Mouse (Mus musculus) stomach, embryonic 14.5 days (tissue): ENCODE data around the gene Ppp2r2c. TPM values are rescaled to one million over a fixed set of nuclear protein-coding genes. Genes with fewer than 3 reads are reported as not detected.

Experiments used
- ATAC-seq: fragments of 200-750 bp; cut with Nextera tagmentation; 2 replicates; pipeline ENCODE4 v1.8.0; 2017; ENCODE audit warnings: low read depth, moderate TSS enrichment; ENCODE audit not compliant: insufficient number of reproducible peaks, insufficient read depth, low FRiP score
- H3K27ac ChIP-seq: fragments of 300-500 bp; sonication (generic); 2 replicates; pipeline ENCODE4 v1.5.1; 2014; ENCODE audit warnings: mild to moderate bottlenecking, low read length, moderate library complexity, mixed read lengths
- H3K27me3 ChIP-seq: fragments of 300-500 bp; sonication (generic); 2 replicates; pipeline ENCODE4 v1.6.1; 2014; ENCODE audit warnings: low read length, control low read depth, mixed read lengths; ENCODE audit not compliant: control insufficient read depth, insufficient read depth
- H3K36me3 ChIP-seq: fragments of 300-500 bp; sonication (generic); 2 replicates; pipeline ENCODE4 v1.6.1; 2014; ENCODE audit warnings: mild to moderate bottlenecking, control low read depth, low read length, moderate library complexity, mixed read lengths; ENCODE audit not compliant: control insufficient read depth, insufficient read depth
- H3K4me1 ChIP-seq: fragments of 300-500 bp; sonication (generic); 2 replicates; pipeline ENCODE4 v1.6.1; 2014; ENCODE audit warnings: low read length, control low read depth, mixed read lengths; ENCODE audit not compliant: control insufficient read depth, insufficient read depth
- H3K4me2 ChIP-seq: fragments of 300-500 bp; sonication (generic); replicated peaks from 2 replicates; pipeline ENCODE4 v1.6.1; 2014; ENCODE audit warnings: low read depth, low read length, control low read depth
- H3K4me3 ChIP-seq: fragments of 300-500 bp; sonication (generic); 2 replicates; pipeline ENCODE4 v1.5.1; 2014; ENCODE audit warnings: low read depth, low read length, control low read depth
- H3K9ac ChIP-seq: fragments of 300-500 bp; sonication (generic); replicated peaks from 2 replicates; pipeline ENCODE4 v1.6.1; 2014; ENCODE audit warnings: low read depth, mild to moderate bottlenecking, control low read depth, low read length, moderate library complexity, mixed read lengths
- H3K9me3 ChIP-seq: fragments of 300-500 bp; sonication (generic); 2 replicates; pipeline ENCODE4 v1.6.1; 2016; ENCODE audit warnings: low read depth, low read length, control low read depth; ENCODE audit not compliant: control insufficient read depth
- WGBS: fragments of 180-500 bp; shearing (Covaris S2); extraction: QIAGEN DNeasy Blood & Tissue Kit; methylation state at CpG from one replicate; pipeline ENCODE4 v1.1.7; 2014; 5-methylcytosine and 5-hydroxymethylcytosine counted together
- polyA plus RNA-seq: library from polyadenylated mRNA; unstranded; fragments of >200 nt; fragmentation: Nextera tagmentation; extraction: Ambion mirVana; gene quantifications from 2 replicates; pipeline ENCODE4 v1.2.1, GENCODE M21; 2014

Ppp2r2c gene
- polyA plus RNA-seq, 1 experiment from 2014 or later, result 1.0 TPM

- Histone ChIP-seq H3K4me1 (no peaks in the 10 kb centered on the region), H3K27me3 (no peaks in the 10 kb centered on the region), H3K9me3 (no peaks in the 10 kb centered on the region), H3K36me3 (no peaks in the 10 kb centered on the region), H3K9ac (no peak overlapping the region), H3K4me3 (no peak overlapping the region), H3K4me2 (no peak overlapping the region), H3K27ac (no peak overlapping the region)
- WGBS, result 68% methylated on average over 2 of the region's 2 CpGs
- ATAC-seq, result no peak
Measured at GRCm38 (mm10) chr5:36839032-36839431, 29.3 kb upstream of the Ppp2r2c start.

- Histone ChIP-seq H3K27ac (no peak overlapping the region), H3K9ac (no peak overlapping the region), H3K36me3 (no peaks in the 10 kb centered on the region), H3K4me3 (no peak overlapping the region), H3K4me2 (no peak overlapping the region), H3K9me3 (no peaks in the 10 kb centered on the region), H3K4me1 (no peaks in the 10 kb centered on the region), H3K27me3 (no peaks in the 10 kb centered on the region)
- no peak for ATAC-seq
- 58% methylated on average over 8 of the region's 8 CpGs for WGBS
Measured at GRCm38 (mm10) chr5:36839602-36840001, 28.7 kb upstream of the Ppp2r2c start.

GRCm38 (mm10) chr5:36840092-36840491 is 28.2 kb upstream of the Ppp2r2c start:
- 78% methylated on average over 7 of the region's 7 CpGs for WGBS

GRCm38 (mm10) chr5:36841701-36842100 is 26.6 kb upstream of the Ppp2r2c start:
- H3K9ac ChIP-seq, result no peak overlapping the region
- H3K4me3 ChIP-seq, result no peak overlapping the region
- WGBS, result 51% methylated on average over 1 of the region's 1 CpGs
- no peaks in the 10 kb centered on the region for H3K27me3 ChIP-seq
- H3K27ac ChIP-seq, result no peak overlapping the region
- no peak overlapping the region for H3K4me2 ChIP-seq
- no peak for ATAC-seq
- no peaks in the 10 kb centered on the region for H3K9me3 ChIP-seq
- H3K4me1 ChIP-seq, result no peaks in the 10 kb centered on the region
- H3K36me3 ChIP-seq, result no peaks in the 10 kb centered on the region

More at GRCm38 (mm10) chr5:36840092-36840491, 28.2 kb upstream of the Ppp2r2c start:
- Histone ChIP-seq H3K9ac (no peak overlapping the region), H3K4me2 (no peak overlapping the region), H3K9me3 (no peaks in the 10 kb centered on the region), H3K4me1 (no peaks in the 10 kb centered on the region), H3K27ac (no peak overlapping the region), H3K27me3 (no peaks in the 10 kb centered on the region), H3K4me3 (no peak overlapping the region), H3K36me3 (no peaks in the 10 kb centered on the region)
- no peak for ATAC-seq

GRCm38 (mm10) chr5:36844490-36844889 is 23.8 kb upstream of the Ppp2r2c start:
- Histone ChIP-seq H3K27me3 (no peaks in the 10 kb centered on the region), H3K4me1 (no peaks in the 10 kb centered on the region), H3K27ac (no peak overlapping the region), H3K9ac (no peak overlapping the region), H3K9me3 (no peaks in the 10 kb centered on the region), H3K4me3 (no peak overlapping the region), H3K4me2 (no peak overlapping the region), H3K36me3 (no peaks in the 10 kb centered on the region)
- 83% methylated on average over 10 of the region's 10 CpGs for WGBS
- ATAC-seq, result no peak

- 29% methylated on average over 4 of the region's 4 CpGs for whole genome bisulfite sequencing
- H3K9me3 ChIP-seq, result no peaks in the 10 kb centered on the region
Measured at GRCm38 (mm10) chr5:36851572-36851971, 16.7 kb upstream of the Ppp2r2c start.

GRCm38 (mm10) chr5:36855180-36855579 is 13.1 kb upstream of the Ppp2r2c start:
- Histone ChIP-seq H3K27me3 (no peaks in the 10 kb centered on the region), H3K27ac (no peak overlapping the region), H3K36me3 (no peaks in the 10 kb centered on the region), H3K9ac (no peak overlapping the region), H3K9me3 (no peaks in the 10 kb centered on the region), H3K4me1 (no peaks in the 10 kb centered on the region), H3K4me3 (no peak overlapping the region), H3K4me2 (no peak overlapping the region)
- no peak for ATAC-seq
- 78% methylated on average over 3 of the region's 3 CpGs for WGBS

More at GRCm38 (mm10) chr5:36851572-36851971, 16.7 kb upstream of the Ppp2r2c start:
- Histone ChIP-seq H3K27ac (no peak overlapping the region), H3K4me3 (no peak overlapping the region), H3K4me1 (no peaks in the 10 kb centered on the region), H3K4me2 (no peak overlapping the region), H3K27me3 (no peaks in the 10 kb centered on the region), H3K9ac (no peak overlapping the region), H3K36me3 (no peaks in the 10 kb centered on the region)
- no peak for ATAC-seq

- H3K27ac ChIP-seq, result no peak overlapping the region
- no peaks in the 10 kb centered on the region for H3K9me3 ChIP-seq
- 82% methylated on average over 7 of the region's 7 CpGs for WGBS
- H3K4me3 ChIP-seq, result no peak overlapping the region
- no peaks in the 10 kb centered on the region for H3K36me3 ChIP-seq
- H3K9ac ChIP-seq, result no peak overlapping the region
- ATAC-seq, result no peak
- no peak overlapping the region for H3K4me2 ChIP-seq
- no peaks in the 10 kb centered on the region for H3K4me1 ChIP-seq
- H3K27me3 ChIP-seq, result no peaks in the 10 kb centered on the region
Measured at GRCm38 (mm10) chr5:36856529-36856928, 11.8 kb upstream of the Ppp2r2c start.

- no peak overlapping the region for H3K4me3 ChIP-seq
- no peak overlapping the region for H3K9ac ChIP-seq
- H3K27me3 ChIP-seq, result no peaks in the 10 kb centered on the region
- H3K9me3 ChIP-seq, result no peaks in the 10 kb centered on the region
- no peaks in the 10 kb centered on the region for H3K36me3 ChIP-seq
- H3K4me2 ChIP-seq, result no peak overlapping the region
- H3K4me1 ChIP-seq, result no peaks in the 10 kb centered on the region
- WGBS, result 74% methylated on average over 5 of the region's 5 CpGs
- no peak overlapping the region for H3K27ac ChIP-seq
- no peak for ATAC-seq
Measured at GRCm38 (mm10) chr5:36857546-36857945, 10.8 kb upstream of the Ppp2r2c start.
